Mouse (Mus musculus) lung, embryonic 15.5 days (tissue): Measurements from ENCODE around the gene Elf3. TPM values are rescaled to one million over a fixed set of nuclear protein-coding genes. Genes with fewer than 3 reads are reported as not detected.

Experiments
- ATAC-seq: fragments of 200-750 bp; cut with Nextera tagmentation; 2 replicates; pipeline ENCODE4 v1.8.0; 2017; ENCODE audit warnings: moderate number of reproducible peaks, borderline replicate concordance; ENCODE audit not compliant: low FRiP score, low TSS enrichment; ENCODE audit errors: extremely low read depth
- H3K27ac ChIP-seq: fragments of 300-500 bp; sonication (generic); 2 replicates; pipeline ENCODE4 v1.5.1; 2015; ENCODE audit warnings: moderate library complexity, mild to moderate bottlenecking, inconsistent platforms
- H3K27me3 ChIP-seq: fragments of 300-500 bp; sonication (generic); 2 replicates; pipeline ENCODE4 v1.6.1; 2015; ENCODE audit warnings: inconsistent platforms
- H3K36me3 ChIP-seq: fragments of 300-500 bp; sonication (generic); 2 replicates; pipeline ENCODE4 v1.6.1; 2015; ENCODE audit warnings: inconsistent platforms
- H3K4me1 ChIP-seq: fragments of 300-500 bp; sonication (generic); 2 replicates; pipeline ENCODE4 v1.6.1; 2015; ENCODE audit warnings: inconsistent platforms
- H3K4me2 ChIP-seq: fragments of 300-500 bp; sonication (generic); 2 replicates; pipeline ENCODE4 v1.6.1; 2015; ENCODE audit warnings: inconsistent platforms, mild to moderate bottlenecking, moderate library complexity
- H3K4me3 ChIP-seq: fragments of 300-500 bp; sonication (generic); 2 replicates; pipeline ENCODE4 v1.5.1; 2015; ENCODE audit warnings: mild to moderate bottlenecking, inconsistent platforms
- H3K9ac ChIP-seq: fragments of 300-500 bp; sonication (generic); 2 replicates; pipeline ENCODE4 v1.6.1; 2015; ENCODE audit warnings: inconsistent platforms
- H3K9me3 ChIP-seq: fragments of 300-500 bp; sonication (generic); 2 replicates; pipeline ENCODE4 v1.6.1; 2016; ENCODE audit warnings: inconsistent platforms
- WGBS: fragments of 180-500 bp; shearing (Covaris S2); methylation state at CpG from one replicate; pipeline ENCODE4 v1.1.7; 2015; 5-methylcytosine and 5-hydroxymethylcytosine counted together
- polyA plus RNA-seq: library from polyadenylated mRNA; unstranded; fragments of >200 nt; fragmentation: Nextera tagmentation; extraction: Ambion mirVana; gene quantifications from 2 replicates; pipeline ENCODE4 v1.2.1, GENCODE M21; 2015

Elf3 gene
- polyA plus RNA-seq, result 23.4 and 24.8 TPM in 2 replicates

DNA sequence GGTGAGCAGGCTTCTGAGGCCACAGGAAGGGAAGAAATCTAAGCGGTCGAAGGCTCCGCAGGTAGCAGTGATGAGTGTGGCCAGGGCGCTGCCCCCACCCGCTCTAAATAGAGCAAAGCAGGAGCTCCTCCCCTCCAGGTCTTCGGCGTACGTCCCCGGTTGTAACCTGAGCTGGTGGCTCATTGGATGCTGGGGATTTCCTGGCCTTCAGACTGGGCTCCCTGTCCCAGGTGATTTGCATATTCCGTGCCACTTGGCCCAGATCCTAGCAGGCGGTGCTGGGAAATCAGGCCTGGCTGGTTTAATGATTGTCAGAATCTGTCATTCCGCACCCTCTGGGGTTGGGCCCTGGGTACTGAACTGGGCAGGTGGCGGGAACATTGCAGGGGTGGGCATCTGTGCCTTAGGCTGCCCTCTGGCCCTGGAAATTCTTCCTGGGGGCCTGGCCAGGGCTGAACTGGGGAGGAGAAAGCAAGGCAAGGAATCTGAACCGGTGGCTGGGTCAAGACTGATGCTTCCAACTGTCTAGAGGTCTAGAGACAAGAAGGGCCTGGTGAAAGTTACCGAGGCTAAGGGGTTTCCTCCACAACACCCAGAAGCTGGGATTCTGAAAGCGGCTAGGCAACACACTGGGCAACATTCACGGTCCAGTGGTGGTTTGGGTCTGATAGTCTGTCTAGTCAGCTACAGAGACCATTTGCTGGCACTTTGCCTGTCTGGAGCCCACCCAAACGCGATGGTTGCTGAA lies at the start of gene Elf3:
TSS of gene Elf3 (minus strand) at position 189 of the 748 bp plus-strand sequence.
- peak within 1 kb of the TSS; percentile 40; the same call in 1 of the 2 replicates for H3K9ac ChIP-seq
- H3K36me3 ChIP-seq, result peaks cover 14% of the 10 kb centered on the region; the same call in 1 of the 2 replicates
- ATAC-seq, result peak; percentile 82
- peak within 1 kb of the TSS; percentile 96 for H3K27ac ChIP-seq
- H3K4me2 ChIP-seq, result peak within 1 kb of the TSS; percentile 69
- H3K9me3 ChIP-seq, result no peaks in the 10 kb centered on the region
- no peaks in the 10 kb centered on the region for H3K27me3 ChIP-seq
- 8% methylated on average over 19 of the region's 19 CpGs for WGBS
- H3K4me3 ChIP-seq, result peak within 1 kb of the TSS; percentile 35
- H3K4me1 ChIP-seq, result peaks cover 26% of the 10 kb centered on the region

DNA sequence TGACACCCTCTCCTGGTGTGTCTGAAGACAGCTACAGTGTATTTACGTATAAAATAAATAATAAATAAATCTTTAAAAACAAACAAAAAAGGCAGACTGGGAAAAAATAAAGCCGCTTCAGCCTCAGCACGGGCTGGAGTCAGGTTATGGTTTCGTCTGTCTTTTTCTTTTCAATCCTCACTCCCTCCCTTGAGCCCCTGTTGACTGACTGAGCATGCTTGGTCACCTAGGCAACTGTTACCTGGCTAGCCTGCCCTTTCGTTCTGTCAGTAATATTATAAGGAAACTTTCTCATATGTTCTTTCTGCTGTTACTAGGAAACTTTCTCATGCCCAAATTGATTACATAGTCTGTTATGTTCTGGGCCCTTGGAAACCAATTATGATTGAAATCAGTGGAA lies 32.5 kb upstream of the Elf3 start:
- WGBS, result 69% methylated on average over 5 of the region's 5 CpGs
- ATAC-seq, result no peak

DNA sequence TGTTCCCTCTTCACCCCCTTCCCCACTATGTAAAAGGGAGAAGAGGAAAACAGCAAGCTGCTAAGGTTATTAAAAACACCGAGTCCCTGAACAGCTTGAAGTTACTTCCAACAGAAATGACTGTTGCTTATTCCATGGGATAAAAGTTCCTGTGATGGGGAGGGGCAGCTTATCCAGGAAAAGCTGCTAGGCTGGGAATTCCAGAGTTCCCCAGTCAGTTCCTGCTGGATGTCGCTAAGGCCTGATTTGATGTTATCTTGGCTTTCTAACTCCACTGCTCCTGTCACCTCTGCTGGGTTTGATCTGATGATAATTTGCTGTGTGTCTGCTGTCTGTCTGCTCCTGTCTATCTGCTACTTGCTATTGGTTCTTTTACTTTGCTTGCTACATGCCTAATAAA lies 27.9 kb upstream of the Elf3 start:
- Histone ChIP-seq H3K27ac (no peak overlapping the region), H3K9ac (no peak overlapping the region), H3K9me3 (no peaks in the 10 kb centered on the region), H3K36me3 (no peaks in the 10 kb centered on the region), H3K27me3 (no peaks in the 10 kb centered on the region), H3K4me3 (no peak overlapping the region), H3K4me2 (no peak overlapping the region), H3K4me1 (peaks cover 13% of the 10 kb centered on the region)
- WGBS, result 34% methylated on average over 2 of the region's 2 CpGs
- ATAC-seq, result no peak

More for the DNA sequence above, 32.5 kb upstream of the Elf3 start:
- Histone ChIP-seq H3K9me3 (no peaks in the 10 kb centered on the region), H3K4me3 (no peak overlapping the region), H3K4me1 (no peaks in the 10 kb centered on the region), H3K4me2 (no peak overlapping the region), H3K36me3 (peaks cover 13% of the 10 kb centered on the region; the same call in 1 of the 2 replicates), H3K27me3 (no peaks in the 10 kb centered on the region), H3K27ac (no peak overlapping the region), H3K9ac (no peak overlapping the region)

DNA sequence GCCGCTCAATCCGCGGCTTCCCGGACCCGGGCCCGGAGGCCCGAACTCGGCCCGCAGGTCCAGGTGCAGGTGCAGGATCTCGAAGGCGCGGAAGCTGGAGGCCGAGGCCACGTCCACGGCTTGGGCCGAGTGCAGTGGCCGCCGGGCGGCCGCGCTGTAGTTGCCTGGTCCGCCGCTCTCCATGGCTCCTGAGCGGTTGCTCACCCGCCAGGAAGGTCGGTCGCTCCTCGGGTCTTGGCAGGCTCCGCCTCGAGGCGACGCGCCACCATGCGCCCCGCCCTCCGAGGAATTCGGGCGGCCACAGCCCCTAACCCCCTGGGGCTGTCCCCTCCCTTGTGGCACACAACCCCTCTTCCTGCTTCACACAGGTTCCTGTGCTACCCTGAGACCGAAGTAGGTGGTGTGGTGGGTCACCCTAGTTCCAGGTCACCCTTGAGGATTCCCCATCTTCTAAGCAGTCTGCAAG lies 25.5 kb upstream of the Elf3 start, which contains the start of gene Rnpep:
TSS of gene Rnpep (minus strand) at position 259 of the 466 bp plus-strand sequence.
- ATAC-seq, result peak; percentile 90
- WGBS, result under 1% methylated on average over 39 of the region's 39 CpGs

DNA sequence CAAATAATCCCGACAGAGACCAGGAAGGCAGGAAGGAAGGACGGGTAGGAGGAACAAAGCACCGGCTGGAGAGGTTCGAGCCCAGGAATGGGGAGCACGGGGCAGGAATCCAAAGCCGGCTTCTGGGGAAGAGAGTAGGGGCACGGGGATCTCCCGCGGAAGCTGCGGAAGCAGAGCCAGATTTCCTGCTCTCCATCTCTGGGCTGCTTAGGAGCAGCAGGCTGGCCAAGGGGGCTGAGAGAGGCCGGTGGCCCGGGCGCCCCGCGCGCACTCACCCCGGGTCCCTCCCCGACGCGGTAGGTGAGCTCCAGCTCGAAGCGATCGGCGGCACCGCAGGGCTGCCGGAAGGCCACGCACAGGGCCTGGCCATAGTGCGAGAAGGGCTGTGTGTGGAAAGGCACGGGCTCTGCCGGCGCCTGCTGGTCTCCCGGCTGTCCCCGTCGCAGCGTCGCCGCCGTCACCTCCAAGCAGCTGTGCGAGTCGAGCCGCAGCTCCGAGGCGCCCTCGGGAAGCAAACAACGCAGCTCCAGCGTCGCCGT lies 25.0 kb upstream of the Elf3 start:
- Histone ChIP-seq H3K4me2 (peak overlapping the region; percentile 82), H3K9me3 (no peaks in the 10 kb centered on the region), H3K27me3 (no peaks in the 10 kb centered on the region), H3K4me1 (peaks cover 22% of the 10 kb centered on the region), H3K4me3 (peak overlapping the region; percentile 63), H3K27ac (peak overlapping the region; percentile 87), H3K36me3 (peaks cover 7% of the 10 kb centered on the region; the same call in 1 of the 2 replicates), H3K9ac (peak overlapping the region; percentile 73)
- under 1% methylated on average over 48 of the region's 48 CpGs for WGBS
- peak; percentile 65; the same call in 1 of the 2 replicates for ATAC-seq

More for the DNA sequence above, 25.5 kb upstream of the Elf3 start, which contains the start of gene Rnpep:
- Histone ChIP-seq H3K27me3 (no peaks in the 10 kb centered on the region), H3K4me2 (peak within 1 kb of the TSS; percentile 82), H3K27ac (peak within 1 kb of the TSS; percentile 87), H3K9me3 (no peaks in the 10 kb centered on the region), H3K4me3 (peak within 1 kb of the TSS; percentile 63), H3K36me3 (0 out of 2 replicates have a peak, but pooled peaks cover 3% of the 10 kb centered on the region), H3K9ac (peak within 1 kb of the TSS; percentile 73), H3K4me1 (peaks cover 22% of the 10 kb centered on the region)

DNA sequence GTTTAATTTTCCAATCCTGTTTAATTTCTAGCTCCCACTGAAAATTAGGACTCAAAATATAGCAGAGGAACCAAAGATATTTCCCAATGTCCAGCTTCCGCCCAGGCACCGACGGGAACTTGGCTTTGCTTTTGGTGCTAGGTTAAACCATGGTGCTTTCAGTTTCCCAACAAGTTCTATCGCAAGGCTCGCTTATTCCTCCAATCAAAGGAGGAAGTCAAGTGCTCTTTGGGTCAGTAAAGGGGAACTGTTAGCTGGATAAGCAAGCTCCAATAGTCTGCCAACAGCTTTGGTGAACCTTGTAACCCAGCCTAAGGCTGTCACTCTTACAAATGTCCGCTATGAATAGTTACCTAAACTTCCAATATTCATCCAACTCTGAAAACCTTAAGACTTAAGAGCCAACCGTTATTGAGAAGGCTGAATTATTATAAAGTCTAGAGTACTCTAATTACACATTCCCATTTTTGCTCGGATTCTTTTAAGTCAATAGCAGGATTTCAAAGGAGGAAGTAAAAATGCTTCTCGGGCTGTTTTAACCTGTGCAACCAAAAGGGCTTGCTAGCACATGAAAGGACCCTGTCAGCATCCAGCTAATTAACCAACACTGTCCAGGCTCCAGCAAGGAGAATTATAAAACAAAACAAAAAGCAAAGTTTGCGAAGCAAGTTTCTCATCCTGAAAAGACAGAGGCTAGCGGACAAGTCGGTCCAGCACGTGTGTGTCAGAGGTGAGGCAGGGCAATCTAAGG lies 24.3 kb upstream of the Elf3 start:
- H3K27me3 ChIP-seq, result no peaks in the 10 kb centered on the region
- peak overlapping the region; percentile 63 for H3K4me3 ChIP-seq
- H3K4me2 ChIP-seq, result peak overlapping the region; percentile 82
- peaks cover 14% of the 10 kb centered on the region for H3K36me3 ChIP-seq
- H3K9ac ChIP-seq, result peak overlapping the region; percentile 73
- peak overlapping the region; percentile 87 for H3K27ac ChIP-seq
- peaks cover 22% of the 10 kb centered on the region for H3K4me1 ChIP-seq
- H3K9me3 ChIP-seq, result no peaks in the 10 kb centered on the region
- ATAC-seq, result no peak
- WGBS, result 25% methylated on average over 13 of the region's 13 CpGs

DNA sequence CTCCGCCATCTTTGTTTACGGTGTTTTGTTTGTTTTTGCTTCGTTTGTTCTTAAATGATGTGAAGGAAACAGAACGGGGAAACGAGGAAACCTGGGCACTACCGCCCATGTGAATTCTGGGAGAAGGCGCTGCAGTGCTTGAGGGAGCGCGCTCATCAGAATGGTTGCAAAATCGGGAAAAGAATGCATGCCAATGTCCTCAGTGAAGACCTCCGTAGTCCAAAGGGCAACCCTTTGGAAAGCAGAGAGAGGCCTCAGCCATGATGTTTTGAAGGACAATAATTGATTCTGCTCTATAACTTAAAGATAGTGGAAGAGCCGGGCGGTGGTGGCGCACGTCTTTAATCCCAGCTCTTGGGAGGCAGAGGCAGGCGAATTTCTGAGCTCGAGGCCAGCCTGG lies 23.5 kb upstream of the Elf3 start:
- no peak for ATAC-seq
- H3K4me3 ChIP-seq, result no peak overlapping the region; the same call in 1 of the 2 replicates
- peaks cover 22% of the 10 kb centered on the region for H3K36me3 ChIP-seq
- 95% methylated on average over 17 of the region's 17 CpGs for WGBS
- H3K27me3 ChIP-seq, result no peaks in the 10 kb centered on the region
- H3K9me3 ChIP-seq, result no peaks in the 10 kb centered on the region
- H3K4me1 ChIP-seq, result peaks cover 22% of the 10 kb centered on the region
- H3K4me2 ChIP-seq, result peak overlapping the region; percentile 82; the same call in 1 of the 2 replicates
- no peak overlapping the region for H3K9ac ChIP-seq
- H3K27ac ChIP-seq, result no peak overlapping the region

DNA sequence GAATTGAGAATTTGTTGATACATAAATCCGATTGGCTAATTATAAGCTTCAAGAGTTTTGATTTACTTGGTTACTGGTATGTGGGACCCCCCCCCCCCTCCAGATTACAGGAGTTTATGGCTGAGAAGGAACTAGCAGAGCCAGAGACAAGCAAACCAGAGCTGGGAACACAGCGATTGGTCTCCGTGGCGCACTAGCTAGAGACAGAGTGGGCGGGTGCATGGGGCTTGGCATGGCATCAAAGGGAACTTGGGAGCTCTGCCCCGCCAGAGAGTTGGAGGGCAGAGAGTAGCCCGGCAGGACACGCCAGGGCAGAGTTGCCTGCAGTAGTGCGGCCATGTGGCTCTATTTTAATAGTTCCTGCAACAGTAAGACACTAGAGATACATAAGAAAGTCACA lies 22.3 kb upstream of the Elf3 start:
- ATAC-seq, result no peak
- H3K4me2 ChIP-seq, result peak overlapping the region; percentile 14
- H3K4me3 ChIP-seq, result no peak overlapping the region
- H3K36me3 ChIP-seq, result peaks cover 33% of the 10 kb centered on the region
- H3K9ac ChIP-seq, result no peak overlapping the region
- H3K27me3 ChIP-seq, result no peaks in the 10 kb centered on the region
- peaks cover 22% of the 10 kb centered on the region for H3K4me1 ChIP-seq
- no peaks in the 10 kb centered on the region for H3K9me3 ChIP-seq
- no peak overlapping the region for H3K27ac ChIP-seq
- WGBS, result 36% methylated on average over 9 of the region's 9 CpGs

DNA sequence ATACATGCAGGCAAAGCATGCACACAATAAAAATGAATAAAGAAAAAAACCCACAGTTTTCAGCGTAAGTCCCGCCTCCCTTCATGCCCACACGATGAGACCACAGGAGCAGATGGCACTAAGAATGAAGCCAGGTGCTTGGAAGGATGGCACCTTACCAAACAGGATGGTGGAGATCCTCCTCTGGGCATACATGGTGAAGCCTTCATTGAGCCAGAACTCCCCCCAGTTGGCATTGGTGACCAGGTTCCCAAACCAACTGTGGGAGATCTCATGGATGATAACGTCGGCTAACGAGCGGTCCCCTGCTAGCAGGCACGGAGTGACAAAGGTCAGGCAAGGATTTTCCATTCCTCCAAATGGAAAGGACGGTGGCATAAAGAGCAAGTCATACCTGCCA lies 13.0 kb upstream of the Elf3 start:
- Histone ChIP-seq H3K9me3 (no peaks in the 10 kb centered on the region), H3K4me3 (no peak overlapping the region), H3K27me3 (no peaks in the 10 kb centered on the region), H3K4me1 (no peaks in the 10 kb centered on the region), H3K36me3 (peaks cover 50% of the 10 kb centered on the region), H3K9ac (no peak overlapping the region), H3K4me2 (no peak overlapping the region), H3K27ac (no peak overlapping the region)
- WGBS, result 88% methylated on average over 9 of the region's 9 CpGs
- ATAC-seq, result no peak

DNA sequence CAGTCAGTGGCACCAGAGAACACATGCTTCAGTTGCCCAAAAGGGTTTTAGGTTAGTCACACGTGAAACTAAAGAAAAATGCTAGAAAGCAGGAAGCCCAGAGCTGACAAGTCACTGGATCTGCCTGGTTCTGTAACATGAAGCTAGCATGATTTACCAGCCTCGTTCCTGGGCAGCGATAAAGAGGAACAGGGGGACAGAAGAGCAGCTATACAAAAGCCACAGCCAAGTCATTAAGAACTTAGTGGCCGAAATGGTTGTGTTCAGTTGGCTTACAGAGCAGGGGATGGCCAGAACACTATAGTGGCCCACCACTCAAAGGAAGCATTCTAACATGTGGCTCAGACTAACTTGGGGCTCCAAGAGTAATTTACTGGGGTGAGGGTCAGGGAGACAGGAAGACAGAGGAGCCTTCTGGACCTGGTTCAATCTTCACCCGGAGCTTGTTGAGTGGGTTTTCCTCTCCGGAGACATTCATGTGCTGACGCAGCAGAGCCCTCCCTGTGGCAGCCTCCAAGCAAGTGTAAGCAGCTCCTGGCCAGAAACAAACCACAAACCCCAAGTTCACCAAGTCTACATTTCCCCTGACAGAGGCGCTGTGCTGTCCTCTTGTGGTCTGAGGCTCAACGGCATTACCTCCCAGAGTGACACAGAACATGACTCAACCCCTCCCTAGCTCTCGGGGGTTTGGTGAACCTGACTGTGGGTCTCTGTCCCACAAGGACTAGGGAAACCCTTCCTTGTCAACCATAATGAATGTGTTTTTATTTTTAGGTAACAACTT lies 9.5 kb upstream of the Elf3 start:
- Histone ChIP-seq H3K4me1 (no peaks in the 10 kb centered on the region), H3K27me3 (no peaks in the 10 kb centered on the region), H3K27ac (no peak overlapping the region), H3K36me3 (peaks cover 67% of the 10 kb centered on the region), H3K4me2 (no peak overlapping the region), H3K9ac (no peak overlapping the region), H3K4me3 (no peak overlapping the region), H3K9me3 (no peaks in the 10 kb centered on the region)
- no peak for ATAC-seq
- 83% methylated on average over 10 of the region's 10 CpGs for WGBS

DNA sequence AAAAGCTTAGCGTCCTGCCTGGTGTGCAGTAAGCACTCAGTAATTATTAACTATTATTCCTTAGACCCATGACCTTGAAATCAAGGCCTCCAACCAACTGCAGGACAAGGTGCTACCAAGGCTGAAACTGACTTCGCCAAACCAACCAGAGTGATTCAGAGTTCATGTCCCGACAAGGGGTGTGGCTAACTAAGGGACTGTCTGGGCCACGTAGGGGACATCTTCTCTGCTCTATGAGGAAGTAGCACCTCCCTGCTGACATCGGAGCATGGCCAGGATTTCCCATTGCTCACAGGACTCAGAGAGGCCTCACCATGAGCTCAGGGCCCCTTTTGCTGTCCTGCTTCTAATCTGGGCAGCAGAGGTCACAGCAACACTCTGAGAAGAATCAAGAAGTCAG lies 7.5 kb upstream of the Elf3 start:
- Histone ChIP-seq H3K4me1 (no peaks in the 10 kb centered on the region), H3K27me3 (no peaks in the 10 kb centered on the region), H3K9me3 (no peaks in the 10 kb centered on the region), H3K36me3 (peaks cover 61% of the 10 kb centered on the region), H3K4me2 (no peak overlapping the region), H3K27ac (no peak overlapping the region), H3K9ac (no peak overlapping the region), H3K4me3 (no peak overlapping the region)
- 71% methylated on average over 5 of the region's 5 CpGs for WGBS
- no peak for ATAC-seq
